In the genomic region with DNA sequence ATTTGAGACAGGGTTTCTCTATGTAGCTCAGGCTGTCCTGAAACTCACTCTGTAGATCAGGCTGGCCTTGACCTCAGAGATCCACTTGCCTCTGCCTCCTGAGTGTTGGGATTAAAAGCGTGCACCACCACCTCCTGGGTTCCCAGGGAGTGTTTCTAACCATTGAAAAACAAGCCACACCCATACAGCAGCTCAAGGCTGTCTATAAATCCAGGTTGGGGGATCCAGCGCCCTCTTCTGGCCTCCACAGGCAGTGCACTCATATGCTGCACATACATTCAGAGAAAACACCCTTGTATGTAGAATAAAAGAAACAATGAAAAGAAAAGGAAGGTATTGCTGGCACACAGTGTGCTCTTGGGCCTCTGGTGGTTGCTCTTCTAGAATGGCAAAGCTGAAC, we compare ENCODE assay signal across 20 mouse cellular contexts.
DNase-seq lines count a peak whose midpoint lies in the region; ATAC-seq and TF ChIP-seq lines count a peak whose summit lies in the region.
"Had no signal": no experiment of that assay in that cellular context is flagged by ENCODE, and none has a peak within 500 bp of the region (broad histone marks: within the 10 kb centered on the region; RNA-seq: fewer than 3 reads in every experiment).

No protein-coding gene starts in this region.

- H3K9me3 ChIP-seq in hindbrain, postnatal 0 days (ENCODE audit: low read length) = 0 out of 2 replicates have a peak, but pooled peaks cover 2% of the 10 kb centered on the region
- no peaks in the 10 kb centered on the region for H3K9me3 ChIP-seq in hindbrain, embryonic 11.5 days (ENCODE audit: control insufficient read depth, low read length)
- no peaks in the 10 kb centered on the region for H3K9me3 ChIP-seq in midbrain, postnatal 0 days (ENCODE audit: low read length)
- H3K9me3 ChIP-seq in midbrain, embryonic 14.5 days (ENCODE audit: control insufficient read depth, low read length) = no peaks in the 10 kb centered on the region
- H3K9me3 ChIP-seq: embryonic facial prominence, embryonic 13.5 days had no signal

- ATAC-seq in hindbrain, postnatal 0 days = no peak
- no peak for ATAC-seq in hindbrain, embryonic 11.5 days (ENCODE audit: low FRiP score)
- ATAC-seq in midbrain, postnatal 0 days (ENCODE audit: low FRiP score) = no peak
- ATAC-seq in midbrain, embryonic 14.5 days (ENCODE audit: low FRiP score, low TSS enrichment) = no peak
- ATAC-seq: activated CD4-positive, CD25-positive, alpha-beta regulatory T cell, adult 4 months had no signal

- 0 out of 2 replicates have a peak, but pooled peaks have one; percentile 17 for TF ChIP-seq CTCF in hindbrain, postnatal 0 days (IDR thresholded peaks at IDR 0.05; ENCODE audit: low read depth)
- TF ChIP-seq CTCF in midbrain, postnatal 0 days (IDR thresholded peaks at IDR 0.05) = peak; percentile 23; the same call in 1 of the 2 replicates

- no peaks in the 10 kb centered on the region for H3K4me1 ChIP-seq in hindbrain, postnatal 0 days (ENCODE audit: insufficient read depth, low read length)
- H3K4me1 ChIP-seq in hindbrain, embryonic 11.5 days (replicated peaks; ENCODE audit: control insufficient read depth, insufficient read depth, low read length) = no peaks in the 10 kb centered on the region
- no peaks in the 10 kb centered on the region for H3K4me1 ChIP-seq in midbrain, postnatal 0 days (ENCODE audit: insufficient read depth, low read length)
- 0 out of 2 replicates have a peak, but pooled peaks cover 6% of the 10 kb centered on the region for H3K4me1 ChIP-seq in midbrain, embryonic 14.5 days (ENCODE audit: control insufficient read depth, insufficient read depth, low read length)

- whole genome bisulfite sequencing in hindbrain, postnatal 0 days = 62% methylated on average over 2 of the region's 2 CpGs
- 61% methylated on average over 2 of the region's 2 CpGs for WGBS in hindbrain, embryonic 11.5 days
- 63% methylated on average over 2 of the region's 2 CpGs for WGBS in midbrain, postnatal 0 days
- WGBS in midbrain, embryonic 14.5 days = 63% methylated on average over 2 of the region's 2 CpGs

- no peaks in the 10 kb centered on the region for H3K36me3 ChIP-seq in hindbrain, postnatal 0 days (ENCODE audit: insufficient read depth, low read length)
- H3K36me3 ChIP-seq in hindbrain, embryonic 11.5 days (ENCODE audit: control insufficient read depth, insufficient read depth, low read length) = no peaks in the 10 kb centered on the region
- no peaks in the 10 kb centered on the region for H3K36me3 ChIP-seq in midbrain, postnatal 0 days (ENCODE audit: insufficient read depth, low read length)
- H3K36me3 ChIP-seq in midbrain, embryonic 14.5 days (ENCODE audit: control insufficient read depth, insufficient read depth, low read length) = no peaks in the 10 kb centered on the region
- H3K36me3 ChIP-seq: embryonic facial prominence, embryonic 13.5 days; forebrain, embryonic 12.5 days; G1E; heart, embryonic 10.5 days had no signal

- H3K9ac ChIP-seq in hindbrain, postnatal 0 days (replicated peaks; ENCODE audit: low read length) = no peak overlapping the region
- no peak overlapping the region for H3K9ac ChIP-seq in hindbrain, embryonic 11.5 days (ENCODE audit: low read depth, low read length)
- H3K9ac ChIP-seq in midbrain, postnatal 0 days (replicated peaks; ENCODE audit: low read length, poor library complexity, severe bottlenecking) = no peak overlapping the region
- no peak overlapping the region for H3K9ac ChIP-seq in midbrain, embryonic 14.5 days (replicated peaks; ENCODE audit: low read length)
- H3K9ac ChIP-seq: embryonic facial prominence, embryonic 13.5 days; forebrain, embryonic 12.5 days; hindbrain, embryonic 14.5 days had no signal

- intact Hi-C loops in heart, postnatal 25 days (cut with DNase I) = no loop called here

- H3K4me3 ChIP-seq in hindbrain, postnatal 0 days (ENCODE audit: low read length) = no peak overlapping the region
- H3K4me3 ChIP-seq in hindbrain, embryonic 11.5 days (ENCODE audit: low read depth, low read length) = no peak overlapping the region
- no peak overlapping the region for H3K4me3 ChIP-seq in midbrain, postnatal 0 days (ENCODE audit: low read depth, low read length)
- H3K4me3 ChIP-seq in midbrain, embryonic 14.5 days (replicated peaks; ENCODE audit: low read depth, low read length) = no peak overlapping the region
- H3K4me3 ChIP-seq: embryonic facial prominence, embryonic 13.5 days; forebrain, embryonic 12.5 days; heart, embryonic 10.5 days had no signal

- DNase-seq in hindbrain, postnatal 0 days (ENCODE audit: low spot score) = no peak
- DNase-seq in hindbrain, embryonic 11.5 days (ENCODE audit: low spot score) = no peak
- DNase-seq in midbrain, postnatal 0 days (ENCODE audit: low spot score) = no peak
- no peak for DNase-seq in midbrain, embryonic 14.5 days
- peak; percentile 66 for DNase-seq in R1 (ENCODE audit: low read depth, low spot score)
- DNase-seq in heart, postnatal 25 days (ENCODE audit: low spot score) = no peak
- DNase-seq in heart, adult 9 months (ENCODE audit: low spot score in 2 of 2) = no peak
- DNase-seq: adrenal gland, postnatal 14 days; cerebellum, adult 11-12 months; cerebellum, adult 9-10 months; cerebellum, postnatal 36 days; gastrocnemius, postnatal 36 days; heart, adult 11 months; heart, postnatal 10 days had no signal

- no peaks in the 10 kb centered on the region for H3K27me3 ChIP-seq in hindbrain, postnatal 0 days (ENCODE audit: insufficient read depth, low read length)
- H3K27me3 ChIP-seq in hindbrain, embryonic 11.5 days (ENCODE audit: control insufficient read depth, insufficient read depth, low read length) = no peaks in the 10 kb centered on the region
- no peaks in the 10 kb centered on the region for H3K27me3 ChIP-seq in midbrain, postnatal 0 days (ENCODE audit: insufficient read depth, low read length)
- H3K27me3 ChIP-seq in midbrain, embryonic 14.5 days (ENCODE audit: control insufficient read depth, insufficient read depth, low read length) = no peaks in the 10 kb centered on the region

- no peak overlapping the region for H3K27ac ChIP-seq in hindbrain, postnatal 0 days
- H3K27ac ChIP-seq in hindbrain, embryonic 11.5 days (ENCODE audit: low read depth, low read length) = no peak overlapping the region
- no peak overlapping the region for H3K27ac ChIP-seq in midbrain, postnatal 0 days (ENCODE audit: low read depth, low read length)
- no peak overlapping the region for H3K27ac ChIP-seq in midbrain, embryonic 14.5 days (replicated peaks; ENCODE audit: low read depth, low read length)
- H3K27ac ChIP-seq: embryonic facial prominence, embryonic 13.5 days; forebrain, embryonic 12.5 days; heart, embryonic 10.5 days; hindbrain, embryonic 14.5 days had no signal

- no peak overlapping the region for H3K4me2 ChIP-seq in hindbrain, postnatal 0 days (ENCODE audit: low read depth, low read length)
- H3K4me2 ChIP-seq in hindbrain, embryonic 11.5 days (replicated peaks; ENCODE audit: low read depth, low read length) = no peak overlapping the region
- H3K4me2 ChIP-seq in midbrain, postnatal 0 days (ENCODE audit: low read depth, low read length, poor library complexity, severe bottlenecking) = no peak overlapping the region
- no peak overlapping the region for H3K4me2 ChIP-seq in midbrain, embryonic 14.5 days (ENCODE audit: low read length)
- H3K4me2 ChIP-seq: embryonic facial prominence, embryonic 13.5 days; forebrain, embryonic 12.5 days; hindbrain, embryonic 14.5 days had no signal
